ENCODE assay signal across 28 mouse cellular contexts in genomic region chr11:98595955-98596354, GRCm38 (mm10). TPM values are rescaled to one million over a fixed set of nuclear protein-coding genes. Genes with fewer than 3 reads are reported as not detected.
DNase-seq lines count a peak whose midpoint lies in the region; ATAC-seq and TF ChIP-seq lines count a peak whose summit lies in the region.
"Had no signal": no experiment of that assay in that cellular context is flagged by ENCODE, and none has a peak within 500 bp of the region (broad histone marks: within the 10 kb centered on the region; RNA-seq: fewer than 3 reads in every experiment).

No protein-coding gene starts in this region.

- TF ChIP-seq POLR2A in CH12.LX (IDR thresholded peaks at IDR 0.05; ENCODE audit: low read depth, low read length): no peak

- H3K4me2 ChIP-seq in CH12.LX (ENCODE audit: insufficient read depth, low read depth, poor library complexity, severe bottlenecking): no peak overlapping the region
- no peak overlapping the region for H3K4me2 ChIP-seq in intestine, postnatal 0 days (replicated peaks; ENCODE audit: low read depth)
- H3K4me2 ChIP-seq: embryonic facial prominence, embryonic 12.5 days; forebrain, embryonic 12.5 days had no signal

- peaks cover 14 to 23% of the 10 kb centered on the region in 2 experiments for H3K4me1 ChIP-seq in CH12.LX (ENCODE audit: control insufficient read depth in 1 of 2, insufficient read depth in 2 of 2)
- H3K4me1 ChIP-seq in intestine, postnatal 0 days (replicated peaks; ENCODE audit: control insufficient read depth, insufficient read depth, low read length): no peaks in the 10 kb centered on the region
- H3K4me1 ChIP-seq: embryonic facial prominence, embryonic 12.5 days; forebrain, embryonic 12.5 days had no signal

- in situ Hi-C loops in CH12.LX (cut with MboI; ENCODE audit: low pct_ligation_motif_present, low pct_unique_long_range_greater_than_20kb, low sequenced_read_pairs): no loop called here

- dilution Hi-C loops in CH12.LX (cut with MboI; ENCODE audit: extremely low pct_ligation_motif_present, extremely low pct_unique_long_range_greater_than_20kb, low sequenced_read_pairs): no loop called here

- DNase-seq in CD4-positive, CD25-positive, alpha-beta regulatory T cell, adult 2 months (ENCODE audit: low read depth, low spot score): peak; percentile 40
- no peak for DNase-seq in CH12.LX (ENCODE audit: extremely low read depth)
- peak; percentile 76 for DNase-seq in induced T-regulatory cell, adult 2 months (ENCODE audit: low read depth)
- DNase-seq in layer of hippocampus, postnatal 25 days (ENCODE audit: extremely low spot score in 1 of 2, low spot score in 1 of 2): no peak
- DNase-seq in frontal cortex, adult 2 months (ENCODE audit: extremely low spot score in 1 of 2, low spot score in 1 of 2): no peak
- DNase-seq in urinary bladder, adult 18-20 months (ENCODE audit: low spot score in 2 of 2): no peak
- DNase-seq: adrenal gland, adult 8-10 months; adrenal gland, postnatal 14 days; adrenal gland, postnatal 36 days; cerebellum, adult 11-12 months; cerebellum, adult 2 months; cerebellum, adult 9-10 months; cerebellum, postnatal 10 days; cerebellum, postnatal 25 days had no signal

- H3K27ac ChIP-seq in CH12.LX (ENCODE audit: insufficient read depth, low read depth): no peak overlapping the region
- H3K27ac ChIP-seq in intestine, postnatal 0 days (ENCODE audit: low read depth, low read length): no peak overlapping the region
- H3K27ac ChIP-seq: embryonic facial prominence, embryonic 10.5 days; embryonic facial prominence, embryonic 12.5 days; forebrain, embryonic 10.5 days; forebrain, embryonic 12.5 days had no signal

- H3K79me2 ChIP-seq in CH12.LX (replicated peaks; ENCODE audit: control insufficient read depth, extremely low read depth, insufficient read depth, poor library complexity, severe bottlenecking): no peaks in the 10 kb centered on the region

- H3K9me3 ChIP-seq in CH12.LX (replicated peaks; ENCODE audit: low read length): no peaks in the 10 kb centered on the region
- H3K9me3 ChIP-seq in intestine, postnatal 0 days (ENCODE audit: control insufficient read depth): no peaks in the 10 kb centered on the region
- H3K9me3 ChIP-seq: embryonic facial prominence, embryonic 10.5 days; embryonic facial prominence, embryonic 12.5 days; forebrain, embryonic 10.5 days; forebrain, embryonic 12.5 days had no signal

- H3K27me3 ChIP-seq in CH12.LX (replicated peaks): peaks cover 54% of the 10 kb centered on the region
- peaks cover 11% of the 10 kb centered on the region; the same call in 1 of the 2 replicates for H3K27me3 ChIP-seq in intestine, postnatal 0 days (replicated peaks; ENCODE audit: control insufficient read depth, insufficient read depth, low read length)

- no peak for TF ChIP-seq EP300 in CH12.LX (IDR thresholded peaks at IDR 0.05; ENCODE audit: low read length)

- H3K9ac ChIP-seq in CH12.LX (ENCODE audit: insufficient read depth, low read depth): no peak overlapping the region
- H3K9ac ChIP-seq in intestine, postnatal 0 days (ENCODE audit: low read depth, low read length): no peak overlapping the region
- H3K9ac ChIP-seq: embryonic facial prominence, embryonic 12.5 days; forebrain, embryonic 12.5 days had no signal

- TF ChIP-seq RAD21 in CH12.LX (IDR thresholded peaks at IDR 0.05; ENCODE audit: low read depth, low read length): no peak

- no peak overlapping the region for H3K4me3 ChIP-seq in CH12.LX (replicated peaks in 1 of 3; ENCODE audit: low read depth in 2 of 3, low read length in 2 of 3, poor library complexity in 1 of 3)
- H3K4me3 ChIP-seq in intestine, postnatal 0 days (ENCODE audit: low read depth, low read length): no peak overlapping the region
- H3K4me3 ChIP-seq: embryonic facial prominence, embryonic 10.5 days; embryonic facial prominence, embryonic 12.5 days; erythroblast, embryonic 14.5 days; forebrain, embryonic 10.5 days; forebrain, embryonic 12.5 days had no signal

- WGBS in intestine, postnatal 0 days: 61% methylated on average over 3 of the region's 3 CpGs

- ATAC-seq in intestine, postnatal 0 days: no peak
- ATAC-seq: forebrain, embryonic 14.5 days; forebrain, embryonic 16.5 days had no signal

- no peaks in the 10 kb centered on the region for H3K36me3 ChIP-seq in CH12.LX (replicated peaks in 1 of 2; ENCODE audit: control insufficient read depth in 1 of 2, insufficient read depth in 1 of 2, low read length in 1 of 2)
- no peaks in the 10 kb centered on the region for H3K36me3 ChIP-seq in intestine, postnatal 0 days (ENCODE audit: control insufficient read depth, insufficient read depth)
- H3K36me3 ChIP-seq: embryonic facial prominence, embryonic 10.5 days; embryonic facial prominence, embryonic 12.5 days; forebrain, embryonic 10.5 days; forebrain, embryonic 12.5 days had no signal

- TF ChIP-seq CTCF in CH12.LX (conservative IDR thresholded peaks at IDR 0.05 in 1 of 2, IDR thresholded peaks at IDR 0.05 in 1 of 2; ENCODE audit: low read depth in 2 of 2, low read length in 2 of 2): no peak
- TF ChIP-seq CTCF in intestine, postnatal 0 days (IDR thresholded peaks at IDR 0.05; ENCODE audit: low read depth): no peak

TF ChIP-seq in CH12.LX, 34 proteins besides CTCF, POLR2A, EP300 and RAD21:
- TF ChIP-seq ETS1 (conservative IDR thresholded peaks at IDR 0.05; ENCODE audit: low read depth, low read length) (no peak), ZNF384 (IDR thresholded peaks at IDR 0.05; ENCODE audit: low read depth, low read length) (0 out of 2 replicates have a peak, but pooled peaks have one; percentile 10)

RNA-seq across cellular contexts. Expression of gene Lrrc3c, which starts 2.1 kb away (rescaled TPM):
- total RNA-seq in CH12.LX (2012; rRNA removed) (not detected in 2 replicates), CH12.LX (2014; rRNA removed) (not detected in 2 replicates)
- not detected in 2 replicates for polyA plus RNA-seq in CH12.LX (2012; ENCODE audit: insufficient read length, low read depth)
- not detected for total RNA-seq in layer of hippocampus, postnatal 25 days (2021)
- not detected in 2 replicates for polyA plus RNA-seq in frontal cortex, adult 2 months (2012; rRNA removed)
- polyA plus RNA-seq in intestine, postnatal 0 days (2015; fragmentation: Nextera tagmentation; extraction: Ambion mirVana): not detected in 2 replicates
- total RNA-seq: adrenal gland, adult 18-20 months; adrenal gland, adult 8-10 months; adrenal gland, postnatal 14 days; adrenal gland, postnatal 36 days; ES-E14; MEL had no signal
- polyA plus RNA-seq: C2C12; cerebellum, adult 2 months; cortical plate, adult 2 months; embryonic facial prominence, embryonic 10.5 days; embryonic facial prominence, embryonic 12.5 days; embryonic facial prominence, embryonic 14.5 days; erythroblast, embryonic 14.5 days; forebrain, embryonic 10.5 days; forebrain, embryonic 12.5 days; forebrain, embryonic 14.5 days; forebrain, embryonic 16.5 days had no signal

RNA-seq across cellular contexts. Expression of gene Ormdl3, which starts 8.8 kb away (rescaled TPM):
- total RNA-seq in CH12.LX (2012; rRNA removed) (45.1 and 49.7 TPM in 2 replicates), CH12.LX (2014; rRNA removed) (30.6 and 32.9 TPM in 2 replicates)
- 32.5 and 34.9 TPM in 2 replicates for polyA plus RNA-seq in CH12.LX (2012; ENCODE audit: insufficient read length, low read depth)
- total RNA-seq in layer of hippocampus, postnatal 25 days (2021): 10 to 100 TPM; 47.7 to 57.5 TPM
- polyA plus RNA-seq in frontal cortex, adult 2 months (2012; rRNA removed): 54.6 and 57.1 TPM in 2 replicates
- polyA plus RNA-seq in intestine, postnatal 0 days (2015; fragmentation: Nextera tagmentation; extraction: Ambion mirVana): 139 and 150 TPM in 2 replicates

RNA-seq across cellular contexts. Expression of gene Gm12355, which starts 29.5 kb away (rescaled TPM):
- total RNA-seq in CH12.LX (2012; rRNA removed) (1.8 and 2.0 TPM in 2 replicates), CH12.LX (2014; rRNA removed) (24.2 and 26.0 TPM in 2 replicates)
- polyA plus RNA-seq in CH12.LX (2012; ENCODE audit: insufficient read length, low read depth): 3.0 and 9.8 TPM in 2 replicates
- total RNA-seq in layer of hippocampus, postnatal 25 days (2021): 10 to 100 TPM; 10.4 to 12.4 TPM
- 0.25 and 0.36 TPM in 2 replicates for polyA plus RNA-seq in frontal cortex, adult 2 months (2012; rRNA removed)
- polyA plus RNA-seq in intestine, postnatal 0 days (2015; fragmentation: Nextera tagmentation; extraction: Ambion mirVana): 0.56 and 0.58 TPM in 2 replicates
- polyA plus RNA-seq: erythroblast, embryonic 14.5 days had no signal

RNA-seq across cellular contexts. Expression of gene Gsdma3, which starts 30.2 kb away (rescaled TPM):
- not detected in 2 replicates for total RNA-seq in CH12.LX (2012; rRNA removed)
- not detected in 2 replicates for total RNA-seq in CH12.LX (2014; rRNA removed)
- not detected in 2 replicates for polyA plus RNA-seq in CH12.LX (2012; ENCODE audit: insufficient read length, low read depth)
- total RNA-seq in layer of hippocampus, postnatal 25 days (2021): not detected
- polyA plus RNA-seq in frontal cortex, adult 2 months (2012; rRNA removed): not detected in 2 replicates
- polyA plus RNA-seq in intestine, postnatal 0 days (2015; fragmentation: Nextera tagmentation; extraction: Ambion mirVana): not detected in 2 replicates
- total RNA-seq: ES-E14, MEL had no signal
- polyA plus RNA-seq: C2C12; cerebellum, adult 2 months; cortical plate, adult 2 months; embryonic facial prominence, embryonic 10.5 days; embryonic facial prominence, embryonic 12.5 days; embryonic facial prominence, embryonic 14.5 days; erythroblast, embryonic 14.5 days; forebrain, embryonic 10.5 days; forebrain, embryonic 12.5 days; forebrain, embryonic 14.5 days; forebrain, embryonic 16.5 days had no signal

RNA-seq across cellular contexts. Expression of gene Zpbp2, which starts 45.1 kb away (rescaled TPM):
- 3.1 and 3.9 TPM in 2 replicates for total RNA-seq in CH12.LX (2012; rRNA removed)
- total RNA-seq in CH12.LX (2014; rRNA removed): 3.2 and 5.0 TPM in 2 replicates
- polyA plus RNA-seq in CH12.LX (2012; ENCODE audit: insufficient read length, low read depth): 3.0 and 3.7 TPM in 2 replicates
- total RNA-seq in layer of hippocampus, postnatal 25 days (2021): not detected
- 0.10 TPM in 1 of 2 replicates, not detected in the other for polyA plus RNA-seq in frontal cortex, adult 2 months (2012; rRNA removed)
- polyA plus RNA-seq in intestine, postnatal 0 days (2015; fragmentation: Nextera tagmentation; extraction: Ambion mirVana): 3.2 and 4.0 TPM in 2 replicates
- total RNA-seq: adrenal gland, postnatal 14 days had no signal
- polyA plus RNA-seq: C2C12; embryonic facial prominence, embryonic 12.5 days; embryonic facial prominence, embryonic 14.5 days; forebrain, embryonic 12.5 days; forebrain, embryonic 14.5 days; forebrain, embryonic 16.5 days had no signal

Comparison
In these comparisons a context has a peak if more than half of its experiments do, and no peak if none do; other contexts are left out.
1. DNase-seq: peak in CD4-positive, CD25-positive, alpha-beta regulatory T cell, adult 2 months (single experiment) and induced T-regulatory cell, adult 2 months (single experiment); none in CH12.LX (single experiment), layer of hippocampus, postnatal 25 days (0 of 2), frontal cortex, adult 2 months (0 of 2) and urinary bladder, adult 18-20 months (0 of 2).